Mouse (Mus musculus) hindbrain, embryonic 10.5 days (tissue): ENCODE measurements around the gene Xpo6. TPM values are rescaled to one million over a fixed set of nuclear protein-coding genes. Genes with fewer than 3 reads are reported as not detected.

ENCODE experiments used
- DNase-seq: peaks from one replicate; pipeline ENCODE4 v3.0.0-alpha.2; 2017; ENCODE audit warnings: low spot score
- H3K27ac ChIP-seq: fragments of 300-500 bp; sonication (generic); 2 replicates; pipeline ENCODE4 v1.5.1; 2016; ENCODE audit warnings: mild to moderate bottlenecking, moderate library complexity
- H3K27me3 ChIP-seq: fragments of 300-500 bp; sonication (generic); 2 replicates; pipeline ENCODE4 v1.6.1; 2016; ENCODE audit warnings: mild to moderate bottlenecking; ENCODE audit not compliant: poor library complexity, insufficient read depth, severe bottlenecking
- H3K36me3 ChIP-seq: fragments of 300-500 bp; sonication (generic); 2 replicates; pipeline ENCODE4 v1.6.1; 2016; ENCODE audit warnings: mild to moderate bottlenecking, moderate library complexity
- H3K4me1 ChIP-seq: fragments of 300-500 bp; sonication (generic); replicated peaks from 2 replicates; pipeline ENCODE4 v1.6.1; 2016; ENCODE audit warnings: mild to moderate bottlenecking
- H3K4me3 ChIP-seq: fragments of 300-500 bp; sonication (generic); 2 replicates; pipeline ENCODE4 v1.5.1; 2016; ENCODE audit warnings: mild to moderate bottlenecking, moderate library complexity
- H3K9me3 ChIP-seq: fragments of 300-500 bp; sonication (generic); 2 replicates; pipeline ENCODE4 v1.6.1; 2016; ENCODE audit warnings: mild to moderate bottlenecking, moderate library complexity
- WGBS: fragments of 180-500 bp; shearing (Covaris S2); methylation state at CpG from one replicate; pipeline ENCODE4 v1.1.7; 2016; 5-methylcytosine and 5-hydroxymethylcytosine counted together
- polyA plus RNA-seq: library from polyadenylated mRNA; unstranded; fragments of >200 nt; fragmentation: Nextera tagmentation; extraction: Ambion mirVana; gene quantifications from 2 replicates; pipeline ENCODE4 v1.2.1, GENCODE M21; 2016

The Xpo6 gene
- polyA plus RNA-seq, 1 experiment from 2014 or later, result 60.9 TPM

DNA sequence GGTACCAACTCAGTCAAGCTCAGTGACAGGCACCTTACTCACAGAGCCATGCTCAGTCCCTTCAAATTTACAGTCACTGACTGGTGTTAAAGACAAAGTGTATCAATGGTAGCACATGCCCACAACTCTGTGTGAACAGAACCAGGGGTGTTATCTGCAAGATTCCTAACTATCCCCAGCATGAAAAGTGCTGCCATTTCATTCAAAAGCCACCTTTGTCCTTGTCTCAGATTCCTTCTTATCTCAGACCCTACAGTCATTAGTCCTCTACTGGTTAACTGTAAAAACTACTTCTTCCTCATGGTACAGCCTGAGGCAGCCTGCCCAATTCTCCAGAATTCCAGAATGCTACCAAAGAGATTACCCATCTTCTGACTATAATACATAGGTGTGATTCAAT lies 14.3 kb downstream of the Xpo6 start:
- H3K4me1 ChIP-seq, result peaks cover 20% of the 10 kb centered on the region
- peaks cover 16% of the 10 kb centered on the region for H3K36me3 ChIP-seq
- no peak overlapping the region for H3K4me3 ChIP-seq
- H3K27me3 ChIP-seq, result no peaks in the 10 kb centered on the region
- H3K9me3 ChIP-seq, result 0 out of 2 replicates have a peak, but pooled peaks cover 5% of the 10 kb centered on the region
- no peak for DNase-seq
- no peak overlapping the region for H3K27ac ChIP-seq

DNA sequence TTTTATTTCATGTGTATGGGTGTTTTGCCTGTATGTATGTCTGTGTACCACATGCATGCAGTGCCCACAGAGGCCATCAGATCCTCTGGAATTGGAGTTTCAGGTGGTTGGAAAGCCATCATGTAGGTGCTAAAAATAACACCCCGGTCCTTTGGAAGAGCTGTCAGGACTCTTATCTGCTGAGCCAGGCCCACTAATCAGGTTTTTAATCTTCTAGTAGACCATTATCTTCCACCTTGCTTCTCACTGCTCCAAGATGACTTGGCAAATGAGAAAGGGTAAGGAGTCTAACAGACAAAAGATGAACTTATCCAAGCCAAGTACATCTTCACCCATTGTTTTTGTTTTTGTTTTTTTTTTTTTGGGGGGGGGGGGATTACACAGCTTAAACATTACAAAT lies 16.7 kb downstream of the Xpo6 start:
- no peaks in the 10 kb centered on the region for H3K9me3 ChIP-seq
- H3K4me1 ChIP-seq, result peaks cover 28% of the 10 kb centered on the region
- no peak overlapping the region for H3K27ac ChIP-seq
- 87% methylated on average over 1 of the region's 1 CpGs for WGBS
- no peak overlapping the region for H3K4me3 ChIP-seq
- DNase-seq, result no peak
- 0 out of 2 replicates have a peak, but pooled peaks cover 3% of the 10 kb centered on the region for H3K36me3 ChIP-seq
- H3K27me3 ChIP-seq, result no peaks in the 10 kb centered on the region

DNA sequence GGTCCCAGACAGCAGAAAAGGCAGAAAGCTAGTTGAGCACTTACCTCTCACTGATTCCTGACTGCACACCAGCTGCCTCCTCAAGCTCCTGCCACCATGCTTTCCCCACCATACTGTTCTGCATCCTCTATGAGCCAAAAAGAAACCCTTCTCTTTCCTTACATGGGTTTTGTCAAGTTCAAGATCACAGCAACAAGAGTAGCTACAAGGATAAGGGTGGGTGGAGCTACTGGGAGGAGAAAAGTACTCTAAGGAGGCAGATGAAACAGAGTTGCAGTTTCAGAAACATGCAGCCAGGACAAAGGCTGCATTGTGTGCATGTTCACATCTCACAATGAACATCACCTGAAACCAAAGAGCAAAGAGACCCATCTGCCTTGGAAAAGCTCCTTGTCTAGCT lies 18.8 kb downstream of the Xpo6 start:
- peaks cover 28% of the 10 kb centered on the region for H3K4me1 ChIP-seq
- DNase-seq, result no peak
- 0 out of 2 replicates have a peak overlapping the region, but pooled peaks have one; percentile 4 for H3K27ac ChIP-seq

DNA sequence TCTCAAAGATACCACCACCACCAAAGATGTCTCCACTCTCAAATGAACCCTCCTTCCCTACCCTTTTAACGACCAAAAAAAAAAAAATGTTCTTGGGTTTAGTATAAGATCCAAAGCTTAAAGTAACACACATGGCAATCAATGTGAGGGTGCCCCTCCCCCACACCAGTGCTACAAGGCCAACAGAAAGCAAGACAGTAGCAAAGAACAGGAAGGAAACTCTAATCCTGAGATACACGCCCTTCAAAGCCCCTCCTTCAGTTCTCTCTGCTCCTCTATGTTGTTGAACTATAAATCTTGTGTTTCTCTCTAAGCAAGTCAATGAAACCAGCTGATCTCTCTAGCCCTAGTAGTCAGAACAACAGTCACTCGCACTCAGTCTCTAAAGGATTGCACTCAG lies 19.3 kb downstream of the Xpo6 start:
- Histone ChIP-seq H3K36me3 (no peaks in the 10 kb centered on the region), H3K4me1 (peaks cover 28% of the 10 kb centered on the region), H3K4me3 (no peak overlapping the region), H3K27me3 (no peaks in the 10 kb centered on the region), H3K9me3 (no peaks in the 10 kb centered on the region), H3K27ac (0 out of 2 replicates have a peak overlapping the region, but pooled peaks have one; percentile 4)
- 72% methylated on average over 3 of the region's 3 CpGs for WGBS
- no peak for DNase-seq

More for the DNA sequence above, 18.8 kb downstream of the Xpo6 start:
- H3K4me3 ChIP-seq, result no peak overlapping the region
- H3K9me3 ChIP-seq, result no peaks in the 10 kb centered on the region
- H3K36me3 ChIP-seq, result no peaks in the 10 kb centered on the region
- no peaks in the 10 kb centered on the region for H3K27me3 ChIP-seq

DNA sequence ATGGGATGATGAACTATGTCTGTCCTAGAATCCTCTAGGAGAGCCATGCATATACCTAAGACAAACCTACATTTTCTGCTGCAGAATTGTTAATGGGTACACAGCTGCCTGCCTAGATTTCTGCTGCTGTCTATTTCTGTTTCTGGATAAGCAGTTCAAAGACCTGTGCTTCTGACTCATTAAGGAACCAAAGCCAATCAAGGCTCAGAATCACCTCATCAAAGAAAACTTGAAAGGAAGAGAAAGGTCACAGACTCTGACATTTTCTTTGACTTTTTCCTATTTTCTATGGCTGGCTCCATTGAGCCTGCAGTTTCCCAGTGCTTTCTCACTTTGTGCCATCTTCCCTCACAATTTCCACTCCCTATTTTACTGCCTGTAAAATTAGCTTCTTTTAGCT lies 21.5 kb downstream of the Xpo6 start:
- H3K4me3 ChIP-seq, result no peak overlapping the region
- no peaks in the 10 kb centered on the region for H3K9me3 ChIP-seq
- H3K4me1 ChIP-seq, result peaks cover 24% of the 10 kb centered on the region
- DNase-seq, result no peak
- peaks cover 4% of the 10 kb centered on the region for H3K36me3 ChIP-seq
- no peak overlapping the region for H3K27ac ChIP-seq
- no peaks in the 10 kb centered on the region for H3K27me3 ChIP-seq

DNA sequence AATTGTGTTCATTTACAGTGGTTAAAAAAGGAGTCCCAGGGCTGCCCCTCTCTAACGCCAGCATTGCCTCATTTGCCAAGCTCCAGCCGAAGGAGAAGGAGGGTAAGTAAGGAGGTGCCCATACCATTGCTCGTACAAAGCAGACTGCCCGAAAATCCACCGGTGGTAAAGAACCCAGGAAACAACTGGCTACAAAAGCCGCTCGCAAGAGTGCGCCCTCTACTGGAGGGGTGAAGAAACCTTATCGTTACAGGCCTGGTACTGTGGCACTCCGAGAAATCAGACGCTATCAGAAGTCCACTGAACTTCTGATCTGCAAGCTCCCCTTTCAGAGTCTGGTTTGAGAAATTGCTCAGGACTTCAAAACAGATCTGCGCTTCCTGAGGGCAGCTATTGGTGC lies 24.3 kb downstream of the Xpo6 start:
- H3K4me1 ChIP-seq, result peaks cover 10% of the 10 kb centered on the region
- DNase-seq, result no peak
- peaks cover 32% of the 10 kb centered on the region for H3K36me3 ChIP-seq
- H3K27ac ChIP-seq, result no peak overlapping the region
- H3K9me3 ChIP-seq, result no peaks in the 10 kb centered on the region
- no peaks in the 10 kb centered on the region for H3K27me3 ChIP-seq
- 93% methylated on average over 12 of the region's 12 CpGs for WGBS
- no peak overlapping the region for H3K4me3 ChIP-seq

DNA sequence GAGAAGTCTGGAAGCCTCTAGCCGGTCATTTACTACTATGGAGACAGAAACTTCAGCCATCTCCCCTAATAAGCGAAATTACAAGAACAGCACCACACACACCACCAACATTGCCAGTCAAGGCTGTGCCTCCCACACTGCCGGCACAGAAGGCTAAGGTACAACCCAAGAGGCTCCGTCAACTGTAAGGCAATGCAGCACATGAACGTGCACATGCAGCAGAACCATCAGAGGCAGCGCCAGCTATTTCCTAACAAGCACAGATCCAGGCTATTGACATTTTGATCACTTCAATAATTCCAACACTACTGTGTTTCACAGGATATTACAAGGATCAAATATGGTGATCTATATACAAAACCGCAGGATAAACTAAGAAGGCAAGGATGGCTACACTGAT lies 24.8 kb downstream of the Xpo6 start:
- no peak for DNase-seq
- H3K4me3 ChIP-seq, result no peak overlapping the region
- no peaks in the 10 kb centered on the region for H3K9me3 ChIP-seq
- H3K27ac ChIP-seq, result no peak overlapping the region
- no peaks in the 10 kb centered on the region for H3K27me3 ChIP-seq
- 0 out of 2 replicates have a peak, but pooled peaks cover 6% of the 10 kb centered on the region for H3K4me1 ChIP-seq
- peaks cover 37% of the 10 kb centered on the region for H3K36me3 ChIP-seq
- WGBS, result 92% methylated on average over 7 of the region's 7 CpGs

DNA sequence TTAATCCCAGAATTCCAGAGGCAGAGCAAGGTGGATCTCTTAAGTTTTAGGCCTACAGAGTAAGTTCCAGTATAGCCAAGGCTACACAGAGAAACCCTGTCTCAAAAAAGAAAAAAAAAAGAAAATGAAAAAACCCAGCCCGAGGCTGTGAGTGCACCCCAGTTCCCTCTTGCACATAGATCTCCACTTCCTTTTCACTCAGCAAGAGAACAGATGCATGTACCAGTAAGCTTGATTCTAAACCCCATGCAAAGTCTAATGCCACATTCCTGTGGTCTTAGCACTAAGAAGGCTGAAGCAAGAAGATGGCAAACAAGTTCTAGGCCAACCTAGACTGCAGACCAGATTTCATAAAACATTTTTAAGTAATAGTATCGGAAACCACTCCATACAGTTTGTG lies 25.4 kb downstream of the Xpo6 start:
- Histone ChIP-seq H3K27ac (no peak overlapping the region), H3K27me3 (no peaks in the 10 kb centered on the region), H3K4me1 (0 out of 2 replicates have a peak, but pooled peaks cover 3% of the 10 kb centered on the region), H3K4me3 (no peak overlapping the region), H3K36me3 (peaks cover 39% of the 10 kb centered on the region), H3K9me3 (no peaks in the 10 kb centered on the region)
- DNase-seq, result no peak
- WGBS, result 88% methylated on average over 2 of the region's 2 CpGs

DNA sequence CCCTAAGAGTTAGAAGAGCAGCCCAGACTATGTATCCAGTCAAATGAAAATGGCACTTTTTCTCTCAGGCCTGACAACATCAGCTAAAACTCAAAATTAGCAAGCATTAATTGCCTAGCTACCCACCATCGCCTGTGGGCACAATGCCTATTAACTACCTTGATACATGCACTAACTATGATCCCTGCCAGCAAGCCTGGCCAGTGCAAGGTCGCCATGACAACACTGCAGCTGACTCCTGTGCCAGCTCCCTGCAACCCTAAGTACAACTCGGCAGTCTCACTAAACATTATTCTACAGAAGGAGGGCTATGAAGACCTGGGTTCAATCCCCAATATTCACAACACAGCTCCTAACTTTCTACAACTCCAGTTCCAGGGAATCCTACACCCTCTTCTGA lies 28.3 kb downstream of the Xpo6 start:
- Histone ChIP-seq H3K36me3 (peaks cover 66% of the 10 kb centered on the region), H3K9me3 (no peaks in the 10 kb centered on the region), H3K4me1 (no peaks in the 10 kb centered on the region), H3K4me3 (no peak overlapping the region), H3K27ac (no peak overlapping the region), H3K27me3 (no peaks in the 10 kb centered on the region)
- WGBS, result 87% methylated on average over 3 of the region's 3 CpGs
- DNase-seq, result no peak

DNA sequence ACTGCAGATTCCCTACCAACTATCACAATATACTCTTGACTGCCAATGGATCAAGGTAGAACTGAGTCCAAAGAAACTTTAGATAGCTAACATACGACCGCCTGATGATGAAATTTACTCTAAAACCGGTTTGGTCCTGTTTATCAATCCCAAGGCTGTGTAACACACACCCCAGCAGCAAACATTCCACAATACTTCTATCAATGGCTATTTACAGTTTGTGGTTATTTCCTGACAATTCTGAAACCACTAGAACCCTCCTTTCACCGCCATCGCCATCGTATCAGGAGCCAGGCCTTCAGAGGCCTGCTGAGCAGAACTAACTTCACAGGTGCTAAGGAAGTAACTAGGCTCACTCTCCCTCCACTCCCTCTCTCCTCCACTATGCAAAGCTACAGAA lies 31.7 kb downstream of the Xpo6 start:
- H3K36me3 ChIP-seq, result peaks cover 91% of the 10 kb centered on the region
- H3K27me3 ChIP-seq, result no peaks in the 10 kb centered on the region
- no peaks in the 10 kb centered on the region for H3K9me3 ChIP-seq
- H3K4me1 ChIP-seq, result no peaks in the 10 kb centered on the region
- no peak for DNase-seq
- H3K4me3 ChIP-seq, result no peak overlapping the region
- H3K27ac ChIP-seq, result no peak overlapping the region
- 97% methylated on average over 6 of the region's 6 CpGs for WGBS

DNA sequence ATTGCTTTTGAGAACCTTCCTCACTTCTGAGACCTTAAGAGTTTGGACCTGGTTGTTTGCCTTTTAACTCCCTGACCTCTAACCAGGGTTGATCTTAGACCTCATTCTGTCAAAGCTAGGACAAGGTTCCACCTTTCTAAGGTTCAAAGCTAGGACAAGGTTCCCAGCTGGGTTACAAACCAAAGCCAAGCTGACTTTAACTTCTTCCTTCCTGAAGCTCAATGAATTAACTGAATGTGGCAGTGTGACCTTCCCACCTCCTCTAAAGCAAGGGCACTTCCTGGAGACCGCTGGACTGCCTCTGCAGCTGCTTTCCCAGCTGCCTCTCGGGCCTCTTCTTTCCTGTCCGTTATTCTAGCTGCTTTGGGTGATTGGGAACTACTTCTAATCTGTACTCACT lies 32.9 kb downstream of the Xpo6 start:
- peaks cover 79% of the 10 kb centered on the region for H3K36me3 ChIP-seq
- no peak overlapping the region for H3K27ac ChIP-seq
- H3K9me3 ChIP-seq, result no peaks in the 10 kb centered on the region
- 54% methylated on average over 3 of the region's 3 CpGs for WGBS
- no peaks in the 10 kb centered on the region for H3K4me1 ChIP-seq
- DNase-seq, result no peak
- no peak overlapping the region for H3K4me3 ChIP-seq
- no peaks in the 10 kb centered on the region for H3K27me3 ChIP-seq

DNA sequence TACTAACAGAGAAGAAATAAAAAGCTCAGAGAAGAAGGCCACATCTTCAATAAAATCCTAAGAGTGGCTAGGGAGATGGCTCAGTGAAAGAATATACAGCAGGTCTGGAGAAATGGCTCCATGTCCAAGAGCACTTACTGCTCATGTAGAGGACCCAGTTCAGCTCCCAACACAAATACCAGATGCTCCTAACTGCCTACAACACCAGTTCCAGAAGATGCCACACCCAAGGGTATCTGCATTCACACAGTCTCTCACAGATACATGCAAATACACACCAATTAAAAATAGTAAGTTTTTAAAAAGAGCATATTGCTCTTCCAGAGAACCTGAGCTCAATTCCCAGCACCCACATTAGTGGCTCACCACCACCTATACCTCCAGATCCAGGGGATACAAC lies 33.7 kb downstream of the Xpo6 start:
- Histone ChIP-seq H3K9me3 (no peaks in the 10 kb centered on the region), H3K4me1 (no peaks in the 10 kb centered on the region), H3K36me3 (peaks cover 76% of the 10 kb centered on the region), H3K27ac (no peak overlapping the region), H3K4me3 (no peak overlapping the region), H3K27me3 (no peaks in the 10 kb centered on the region)
- DNase-seq, result no peak

DNA sequence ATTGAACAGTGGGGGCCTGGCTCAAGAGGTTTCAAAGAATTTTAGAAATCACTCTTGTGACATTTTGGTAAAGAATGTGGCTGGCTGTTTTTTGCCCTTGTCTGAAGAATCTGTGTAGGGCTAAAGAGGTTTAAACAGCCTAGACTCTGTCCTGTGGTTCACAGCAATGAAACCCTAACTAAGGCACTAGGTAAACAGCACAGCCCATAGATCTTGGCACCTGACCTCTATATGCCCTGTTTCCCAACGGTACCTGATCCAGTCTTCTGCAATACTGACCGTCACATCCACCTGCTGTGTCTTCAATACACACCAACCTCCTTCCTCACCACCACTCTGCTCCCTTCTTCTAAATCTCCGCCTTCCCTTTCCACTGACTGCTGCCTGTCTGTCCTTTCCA lies 42.1 kb downstream of the Xpo6 start:
- Histone ChIP-seq H3K27me3 (no peaks in the 10 kb centered on the region), H3K9me3 (no peaks in the 10 kb centered on the region), H3K4me1 (no peaks in the 10 kb centered on the region), H3K27ac (no peak overlapping the region), H3K36me3 (peaks cover 76% of the 10 kb centered on the region), H3K4me3 (no peak overlapping the region)
- WGBS, result 94% methylated on average over 3 of the region's 3 CpGs
- no peak for DNase-seq

DNA sequence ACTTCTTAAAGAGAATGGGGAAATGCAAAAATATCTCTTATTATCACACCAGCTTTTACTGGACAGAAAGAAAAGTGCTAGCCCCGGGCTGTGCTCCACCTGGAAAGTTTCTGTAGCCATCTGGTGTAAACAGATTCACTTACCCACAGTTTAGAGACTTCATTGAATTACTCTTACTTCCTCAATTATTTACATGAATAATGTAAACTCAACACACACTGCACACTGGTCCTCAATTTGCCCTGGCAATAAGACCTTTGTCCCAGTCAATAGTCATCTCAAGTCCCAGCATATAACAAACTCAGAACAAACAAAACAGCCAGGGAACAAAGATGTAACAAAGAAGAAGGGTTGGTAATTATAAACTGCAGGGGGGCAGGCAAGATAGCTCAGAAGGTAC lies 44.6 kb downstream of the Xpo6 start:
- Histone ChIP-seq H3K27me3 (no peaks in the 10 kb centered on the region), H3K9me3 (no peaks in the 10 kb centered on the region), H3K4me1 (no peaks in the 10 kb centered on the region), H3K27ac (no peak overlapping the region), H3K36me3 (peaks cover 91% of the 10 kb centered on the region), H3K4me3 (no peak overlapping the region)
- DNase-seq, result no peak
- WGBS, result 84% methylated on average over 1 of the region's 1 CpGs
